Mouse (Mus musculus): ENCODE measurements around the gene Mrpl4. TPM values are rescaled to one million over a fixed set of nuclear protein-coding genes. Genes with fewer than 3 reads are reported as not detected.
"Not testable (repeated sequence)": the region's sequence is repeated elsewhere in the genome, so short reads cannot be mapped to it uniquely, and the experiment has no call there.

Mrpl4 gene
- polyA plus RNA-seq, 1 experiment, result 135 TPM

GRCm38 (mm10) chr9:20987953-20988352 lies 14.6 kb upstream of the Mrpl4 start:
- Histone ChIP-seq H3K27me3 (ENCODE audit: control insufficient read depth, insufficient read depth, low read length) (no peaks in the 10 kb centered on the region), H3K4me1 (ENCODE audit: control insufficient read depth, insufficient read depth, low read length) (no peaks in the 10 kb centered on the region), H3K27ac (ENCODE audit: insufficient read depth, low read length) (no peak overlapping the region), H3K4me3 (replicated peaks; ENCODE audit: insufficient read depth, low read depth, low read length) (no peak overlapping the region)
- WGBS, result 18% methylated on average over 7 of the region's 7 CpGs
- no peak for DNase-seq
- TF ChIP-seq POLR2A (IDR thresholded peaks at IDR 0.05; ENCODE audit: borderline replicate concordance, insufficient read depth, low read length) (no peak), CTCF (IDR thresholded peaks at IDR 0.05; ENCODE audit: borderline replicate concordance, insufficient read depth, low read depth, low read length) (no peak)

- WGBS, result 4% methylated on average over 10 of the region's 10 CpGs
- no peak for TF ChIP-seq CTCF (IDR thresholded peaks at IDR 0.05; ENCODE audit: borderline replicate concordance, insufficient read depth, low read depth, low read length)
- H3K4me3 ChIP-seq (replicated peaks; ENCODE audit: insufficient read depth, low read depth, low read length), result no peak overlapping the region
These were observed 11.7 kb upstream of the Mrpl4 start for GRCm38 (mm10) chr9:20990861-20991260.

GRCm38 (mm10) chr9:20991587-20991986 lies 11.0 kb upstream of the Mrpl4 start:
- TF ChIP-seq CTCF (IDR thresholded peaks at IDR 0.05; ENCODE audit: borderline replicate concordance, insufficient read depth, low read depth, low read length), result no peak
- no peak for TF ChIP-seq POLR2A (IDR thresholded peaks at IDR 0.05; ENCODE audit: borderline replicate concordance, insufficient read depth, low read length)
- WGBS, result 93% methylated on average over 4 of the region's 4 CpGs
- H3K27me3 ChIP-seq (ENCODE audit: control insufficient read depth, insufficient read depth, low read length), result no peaks in the 10 kb centered on the region
- no peak overlapping the region for H3K4me3 ChIP-seq (replicated peaks; ENCODE audit: insufficient read depth, low read depth, low read length)
- no peaks in the 10 kb centered on the region for H3K4me1 ChIP-seq (ENCODE audit: control insufficient read depth, insufficient read depth, low read length)
- DNase-seq, result no peak
- H3K27ac ChIP-seq (ENCODE audit: insufficient read depth, low read length), result no peak overlapping the region

More at GRCm38 (mm10) chr9:20990861-20991260, 11.7 kb upstream of the Mrpl4 start:
- no peak overlapping the region for H3K27ac ChIP-seq (ENCODE audit: insufficient read depth, low read length)
- H3K27me3 ChIP-seq (ENCODE audit: control insufficient read depth, insufficient read depth, low read length), result no peaks in the 10 kb centered on the region
- DNase-seq, result no peak
- no peaks in the 10 kb centered on the region for H3K4me1 ChIP-seq (ENCODE audit: control insufficient read depth, insufficient read depth, low read length)

- WGBS, result 63% methylated on average over 5 of the region's 5 CpGs
These were observed 9.2 kb upstream of the Mrpl4 start for GRCm38 (mm10) chr9:20993165-20993898.

GRCm38 (mm10) chr9:20995069-20995468 lies 7.5 kb upstream of the Mrpl4 start:
- 59% methylated on average over 3 of the region's 3 CpGs for WGBS
- DNase-seq, result no peak
- Histone ChIP-seq H3K27me3 (ENCODE audit: control insufficient read depth, insufficient read depth, low read length) (no peaks in the 10 kb centered on the region), H3K27ac (ENCODE audit: insufficient read depth, low read length) (no peak overlapping the region), H3K4me1 (ENCODE audit: control insufficient read depth, insufficient read depth, low read length) (no peaks in the 10 kb centered on the region), H3K4me3 (replicated peaks; ENCODE audit: insufficient read depth, low read depth, low read length) (no peak overlapping the region)
- TF ChIP-seq CTCF (IDR thresholded peaks at IDR 0.05; ENCODE audit: borderline replicate concordance, insufficient read depth, low read depth, low read length) (no peak), POLR2A (IDR thresholded peaks at IDR 0.05; ENCODE audit: borderline replicate concordance, insufficient read depth, low read length) (no peak)

More at GRCm38 (mm10) chr9:20993165-20993898, 9.2 kb upstream of the Mrpl4 start:
- no peak for DNase-seq
- Histone ChIP-seq H3K4me3 (replicated peaks; ENCODE audit: insufficient read depth, low read depth, low read length) (no peak overlapping the region), H3K27me3 (ENCODE audit: control insufficient read depth, insufficient read depth, low read length) (no peaks in the 10 kb centered on the region), H3K4me1 (ENCODE audit: control insufficient read depth, insufficient read depth, low read length) (no peaks in the 10 kb centered on the region), H3K27ac (ENCODE audit: insufficient read depth, low read length) (no peak overlapping the region)
- TF ChIP-seq POLR2A (IDR thresholded peaks at IDR 0.05; ENCODE audit: borderline replicate concordance, insufficient read depth, low read length) (no peak), CTCF (IDR thresholded peaks at IDR 0.05; ENCODE audit: borderline replicate concordance, insufficient read depth, low read depth, low read length) (no peak)

- DNase-seq, result no peak
- Histone ChIP-seq H3K27ac (ENCODE audit: insufficient read depth, low read length) (no peak overlapping the region), H3K4me3 (replicated peaks; ENCODE audit: insufficient read depth, low read depth, low read length) (no peak overlapping the region), H3K4me1 (ENCODE audit: control insufficient read depth, insufficient read depth, low read length) (no peaks in the 10 kb centered on the region), H3K27me3 (ENCODE audit: control insufficient read depth, insufficient read depth, low read length) (no peaks in the 10 kb centered on the region)
- TF ChIP-seq CTCF (IDR thresholded peaks at IDR 0.05; ENCODE audit: borderline replicate concordance, insufficient read depth, low read depth, low read length) (no peak), POLR2A (IDR thresholded peaks at IDR 0.05; ENCODE audit: borderline replicate concordance, insufficient read depth, low read length) (no peak)
- WGBS, result 92% methylated on average over 8 of the region's 8 CpGs
These were observed 5.5 kb upstream of the Mrpl4 start for GRCm38 (mm10) chr9:20997065-20997464.

- not testable (repeated sequence) for H3K27me3 ChIP-seq (ENCODE audit: control insufficient read depth, insufficient read depth, low read length); DNase-seq; H3K4me3 ChIP-seq (replicated peaks; ENCODE audit: insufficient read depth, low read depth, low read length); H3K4me1 ChIP-seq (ENCODE audit: control insufficient read depth, insufficient read depth, low read length); H3K27ac ChIP-seq (ENCODE audit: insufficient read depth, low read length)
- 76% methylated on average over 1 of the region's 1 CpGs for WGBS
These were observed 4.2 kb upstream of the Mrpl4 start for GRCm38 (mm10) chr9:20998337-20998736.

GRCm38 (mm10) chr9:21000811-21001210 lies 1.7 kb upstream of the Mrpl4 start:
- DNase-seq, result no peak
- Histone ChIP-seq H3K4me3 (replicated peaks; ENCODE audit: insufficient read depth, low read depth, low read length) (no peak overlapping the region), H3K27ac (ENCODE audit: insufficient read depth, low read length) (no peak overlapping the region), H3K4me1 (ENCODE audit: control insufficient read depth, insufficient read depth, low read length) (peaks cover 5% of the 10 kb centered on the region; the same call in 1 of the 2 replicates), H3K27me3 (ENCODE audit: control insufficient read depth, insufficient read depth, low read length) (no peaks in the 10 kb centered on the region)
- no peak for TF ChIP-seq POLR2A (IDR thresholded peaks at IDR 0.05; ENCODE audit: borderline replicate concordance, insufficient read depth, low read length)
- TF ChIP-seq CTCF (IDR thresholded peaks at IDR 0.05; ENCODE audit: borderline replicate concordance, insufficient read depth, low read depth, low read length), result no peak

All from cerebellum, adult 2 months (tissue).